Mouse (Mus musculus) intestine, embryonic 16.5 days (tissue): ENCODE measurements around the gene Gm13691. TPM values are rescaled to one million over a fixed set of nuclear protein-coding genes. Genes with fewer than 3 reads are reported as not detected.
"Not testable (repeated sequence)": the region's sequence is repeated elsewhere in the genome, so short reads cannot be mapped to it uniquely, and the experiment has no call there.

Experiments used
- ATAC-seq: fragments of 200-750 bp; cut with Nextera tagmentation; 2 replicates; pipeline ENCODE4 v1.8.0; 2017; ENCODE audit warnings: moderate TSS enrichment, moderate library complexity
- H3K27ac ChIP-seq: fragments of 300-500 bp; sonication (generic); 2 replicates; pipeline ENCODE4 v1.5.1; 2014; ENCODE audit warnings: mild to moderate bottlenecking, low read length
- H3K27me3 ChIP-seq: fragments of 300-500 bp; sonication (generic); replicated peaks from 2 replicates; pipeline ENCODE4 v1.6.1; 2014; ENCODE audit warnings: low read length, control low read depth, mixed read lengths; ENCODE audit not compliant: control insufficient read depth, insufficient read depth
- H3K36me3 ChIP-seq: fragments of 300-500 bp; sonication (generic); 2 replicates; pipeline ENCODE4 v1.6.1; 2014; ENCODE audit warnings: low read length, control low read depth; ENCODE audit not compliant: control insufficient read depth, insufficient read depth
- H3K4me1 ChIP-seq: fragments of 300-500 bp; sonication (generic); 2 replicates; pipeline ENCODE4 v1.6.1; 2014; ENCODE audit warnings: low read length, control low read depth, mixed read lengths; ENCODE audit not compliant: control insufficient read depth, insufficient read depth
- H3K4me2 ChIP-seq: fragments of 300-500 bp; sonication (generic); 2 replicates; pipeline ENCODE4 v1.6.1; 2014; ENCODE audit warnings: low read depth, low read length, control low read depth
- H3K4me3 ChIP-seq: fragments of 300-500 bp; sonication (generic); 2 replicates; pipeline ENCODE4 v1.5.1; 2014; ENCODE audit warnings: mild to moderate bottlenecking, low read length
- H3K9ac ChIP-seq: fragments of 300-500 bp; sonication (generic); 2 replicates; pipeline ENCODE4 v1.6.1; 2014; ENCODE audit warnings: low read depth, low read length
- H3K9me3 ChIP-seq: fragments of 300-500 bp; sonication (generic); 2 replicates; pipeline ENCODE4 v1.6.1; 2016; ENCODE audit warnings: low read length, control low read depth; ENCODE audit not compliant: control insufficient read depth
- WGBS: fragments of 180-500 bp; shearing (Covaris S2); extraction: QIAGEN DNeasy Blood & Tissue Kit; methylation state at CpG from one replicate; pipeline ENCODE4 v1.1.7; 2014; 5-methylcytosine and 5-hydroxymethylcytosine counted together
- polyA plus RNA-seq: library from polyadenylated mRNA; unstranded; fragments of >200 nt; fragmentation: Nextera tagmentation; extraction: Ambion mirVana; gene quantifications from 2 replicates; pipeline ENCODE4 v1.2.1, GENCODE M21; 2015

Gene Gm13691
- polyA plus RNA-seq, 1 experiment from 2014 or later: not detected

- no peak overlapping the region for H3K4me2 ChIP-seq
- ATAC-seq: no peak
- 80% methylated on average over 2 of the region's 2 CpGs for WGBS
Measured at GRCm38 (mm10) chr2:84021930-84022329, 31.6 kb downstream of the Gm13691 start.

GRCm38 (mm10) chr2:84022905-84023304 lies 32.6 kb downstream of the Gm13691 start:
- WGBS: 84% methylated on average over 2 of the region's 2 CpGs
- Histone ChIP-seq H3K4me1 (no peaks in the 10 kb centered on the region), H3K27ac (no peak overlapping the region), H3K9me3 (no peaks in the 10 kb centered on the region), H3K27me3 (no peaks in the 10 kb centered on the region), H3K9ac (no peak overlapping the region), H3K4me2 (no peak overlapping the region), H3K36me3 (no peaks in the 10 kb centered on the region), H3K4me3 (no peak overlapping the region)
- ATAC-seq: no peak

More at GRCm38 (mm10) chr2:84021930-84022329, 31.6 kb downstream of the Gm13691 start:
- Histone ChIP-seq H3K9me3 (no peaks in the 10 kb centered on the region), H3K4me3 (no peak overlapping the region), H3K27ac (no peak overlapping the region), H3K36me3 (no peaks in the 10 kb centered on the region), H3K9ac (no peak overlapping the region), H3K4me1 (no peaks in the 10 kb centered on the region), H3K27me3 (no peaks in the 10 kb centered on the region)

GRCm38 (mm10) chr2:84023319-84023718 lies 33.0 kb downstream of the Gm13691 start:
- Histone ChIP-seq H3K27ac (no peak overlapping the region), H3K4me2 (no peak overlapping the region), H3K4me3 (no peak overlapping the region), H3K9ac (no peak overlapping the region), H3K36me3 (no peaks in the 10 kb centered on the region), H3K4me1 (no peaks in the 10 kb centered on the region), H3K9me3 (no peaks in the 10 kb centered on the region), H3K27me3 (no peaks in the 10 kb centered on the region)
- WGBS: 83% methylated on average over 2 of the region's 2 CpGs
- ATAC-seq: no peak

GRCm38 (mm10) chr2:84025217-84025616 lies 34.9 kb downstream of the Gm13691 start:
- Histone ChIP-seq H3K4me3 (no peak overlapping the region), H3K9ac (no peak overlapping the region), H3K4me1 (no peaks in the 10 kb centered on the region), H3K9me3 (no peaks in the 10 kb centered on the region), H3K4me2 (no peak overlapping the region), H3K27me3 (no peaks in the 10 kb centered on the region), H3K36me3 (no peaks in the 10 kb centered on the region), H3K27ac (no peak overlapping the region)
- 66% methylated on average over 4 of the region's 4 CpGs for WGBS
- no peak for ATAC-seq

GRCm38 (mm10) chr2:84032505-84032904 lies 42.2 kb downstream of the Gm13691 start:
- H3K36me3 ChIP-seq: no peaks in the 10 kb centered on the region
- H3K27me3 ChIP-seq: no peaks in the 10 kb centered on the region
- ATAC-seq: no peak
- H3K4me1 ChIP-seq: no peaks in the 10 kb centered on the region
- no peak overlapping the region for H3K4me2 ChIP-seq
- H3K4me3 ChIP-seq: no peak overlapping the region
- H3K9me3 ChIP-seq: no peaks in the 10 kb centered on the region
- no peak overlapping the region for H3K27ac ChIP-seq
- WGBS: 90% methylated on average over 2 of the region's 2 CpGs
- no peak overlapping the region for H3K9ac ChIP-seq

GRCm38 (mm10) chr2:84035997-84036396 lies 45.6 kb downstream of the Gm13691 start:
- Histone ChIP-seq H3K9ac (no peak overlapping the region), H3K27ac (no peak overlapping the region), H3K27me3 (no peaks in the 10 kb centered on the region), H3K9me3 (no peaks in the 10 kb centered on the region), H3K36me3 (no peaks in the 10 kb centered on the region), H3K4me3 (no peak overlapping the region), H3K4me1 (no peaks in the 10 kb centered on the region), H3K4me2 (no peak overlapping the region)
- ATAC-seq: no peak
- WGBS: 85% methylated on average over 4 of the region's 4 CpGs

- no peak overlapping the region for H3K4me2 ChIP-seq
- ATAC-seq: no peak
- H3K27me3 ChIP-seq: no peaks in the 10 kb centered on the region
- H3K4me1 ChIP-seq: no peaks in the 10 kb centered on the region
- 5% methylated on average over 4 of the region's 4 CpGs for WGBS
- no peak overlapping the region for H3K4me3 ChIP-seq
- no peaks in the 10 kb centered on the region for H3K9me3 ChIP-seq
- no peak overlapping the region for H3K9ac ChIP-seq
- H3K36me3 ChIP-seq: no peaks in the 10 kb centered on the region
- no peak overlapping the region for H3K27ac ChIP-seq
Measured at GRCm38 (mm10) chr2:84037304-84037703, 47.0 kb downstream of the Gm13691 start.

- not testable (repeated sequence) for H3K4me2 ChIP-seq, H3K36me3 ChIP-seq, H3K4me1 ChIP-seq, H3K4me3 ChIP-seq, H3K9me3 ChIP-seq, H3K27me3 ChIP-seq, H3K9ac ChIP-seq, ATAC-seq, H3K27ac ChIP-seq
- 84% methylated on average over 1 of the region's 1 CpGs for WGBS
Measured at GRCm38 (mm10) chr2:84037943-84038342, 47.6 kb downstream of the Gm13691 start.

- H3K9ac ChIP-seq: no peak overlapping the region
- no peak for ATAC-seq
- no peaks in the 10 kb centered on the region for H3K36me3 ChIP-seq
- no peaks in the 10 kb centered on the region for H3K27me3 ChIP-seq
- H3K4me3 ChIP-seq: no peak overlapping the region
- no peak overlapping the region for H3K27ac ChIP-seq
- no peak overlapping the region for H3K4me2 ChIP-seq
- H3K9me3 ChIP-seq: no peaks in the 10 kb centered on the region
- no peaks in the 10 kb centered on the region for H3K4me1 ChIP-seq
- 51% methylated on average over 6 of the region's 6 CpGs for whole genome bisulfite sequencing
Measured at GRCm38 (mm10) chr2:84039277-84039676, 48.9 kb downstream of the Gm13691 start.
